Mouse (Mus musculus): ENCODE measurements around the gene Cachd1. TPM values are rescaled to one million over a fixed set of nuclear protein-coding genes. Genes with fewer than 3 reads are reported as not detected.

Gene Cachd1
- total and polyA plus RNA-seq, 3 experiments: 6.1 to 55.2 (median 28.8) TPM

GRCm38 (mm10) chr4:100886743-100887416 is 110.4 kb downstream of the Cachd1 start:
- Histone ChIP-seq H3K27me3 (ENCODE audit: insufficient read depth, low read length) (no peaks in the 10 kb centered on the region), H3K9me3 (replicated peaks) (no peaks in the 10 kb centered on the region), H3K4me1 (ENCODE audit: insufficient read depth, low read depth, low read length) (no peaks in the 10 kb centered on the region), H3K4me3 (ENCODE audit: low read depth, low read length) (no peak overlapping the region), H3K36me3 (replicated peaks) (no peaks in the 10 kb centered on the region)
- DNase-seq (ENCODE audit: low spot score): no peak
- ATAC-seq (ENCODE audit: extremely low read depth, insufficient number of reproducible peaks, low FRiP score, poor library complexity, severe bottlenecking): no peak
- TF ChIP-seq CTCF (IDR thresholded peaks at IDR 0.05; ENCODE audit: low read depth, low read length) (no peak), GATA1 (IDR thresholded peaks at IDR 0.05; ENCODE audit: borderline replicate concordance, low read length) (no peak), GATA2 (IDR thresholded peaks at IDR 0.05; ENCODE audit: borderline replicate concordance, low read depth, low read length) (no peak), POLR2AphosphoS5 (IDR thresholded peaks at IDR 0.05; ENCODE audit: insufficient replicate concordance, low read depth, low read length) (no peak), TAL1 (conservative IDR thresholded peaks at IDR 0.05; ENCODE audit: low read depth, low read length) (no peak)

- Histone ChIP-seq H3K27me3 (ENCODE audit: insufficient read depth, low read length) (no peaks in the 10 kb centered on the region), H3K36me3 (replicated peaks) (no peaks in the 10 kb centered on the region), H3K4me3 (ENCODE audit: low read depth, low read length) (no peak overlapping the region), H3K4me1 (ENCODE audit: insufficient read depth, low read depth, low read length) (no peaks in the 10 kb centered on the region), H3K9me3 (replicated peaks) (no peaks in the 10 kb centered on the region)
- TF ChIP-seq CTCF (IDR thresholded peaks at IDR 0.05; ENCODE audit: low read depth, low read length): no peak
- TF ChIP-seq TAL1 (conservative IDR thresholded peaks at IDR 0.05; ENCODE audit: low read depth, low read length): no peak
- ATAC-seq (ENCODE audit: extremely low read depth, insufficient number of reproducible peaks, low FRiP score, poor library complexity, severe bottlenecking) (no peak), DNase-seq (ENCODE audit: low spot score) (no peak)
Observed at GRCm38 (mm10) chr4:100890106-100890970, 113.9 kb downstream of the Cachd1 start.

GRCm38 (mm10) chr4:100893739-100894138 is 117.3 kb downstream of the Cachd1 start:
- H3K4me1 ChIP-seq (ENCODE audit: insufficient read depth, low read depth, low read length): no peaks in the 10 kb centered on the region
- no peaks in the 10 kb centered on the region for H3K9me3 ChIP-seq (replicated peaks)
- DNase-seq (ENCODE audit: low spot score) (no peak), ATAC-seq (ENCODE audit: extremely low read depth, insufficient number of reproducible peaks, low FRiP score, poor library complexity, severe bottlenecking) (no peak)
- no peak overlapping the region for H3K4me3 ChIP-seq (ENCODE audit: low read depth, low read length)
- TF ChIP-seq GATA2 (IDR thresholded peaks at IDR 0.05; ENCODE audit: borderline replicate concordance, low read depth, low read length): no peak
- TF ChIP-seq TAL1 (conservative IDR thresholded peaks at IDR 0.05; ENCODE audit: low read depth, low read length): no peak
- TF ChIP-seq POLR2AphosphoS5 (IDR thresholded peaks at IDR 0.05; ENCODE audit: insufficient replicate concordance, low read depth, low read length): no peak
- TF ChIP-seq CTCF (IDR thresholded peaks at IDR 0.05; ENCODE audit: low read depth, low read length): no peak
- no peak for TF ChIP-seq GATA1 (IDR thresholded peaks at IDR 0.05; ENCODE audit: borderline replicate concordance, low read length)
- H3K36me3 ChIP-seq (replicated peaks): no peaks in the 10 kb centered on the region
- H3K27me3 ChIP-seq (ENCODE audit: insufficient read depth, low read length): no peaks in the 10 kb centered on the region

- DNase-seq (ENCODE audit: low spot score) (no peak), ATAC-seq (ENCODE audit: extremely low read depth, insufficient number of reproducible peaks, low FRiP score, poor library complexity, severe bottlenecking) (no peak)
- H3K4me3 ChIP-seq (ENCODE audit: low read depth, low read length): no peak overlapping the region
- no peak for TF ChIP-seq CTCF (IDR thresholded peaks at IDR 0.05; ENCODE audit: low read depth, low read length)
- no peak for TF ChIP-seq TAL1 (conservative IDR thresholded peaks at IDR 0.05; ENCODE audit: low read depth, low read length)
- TF ChIP-seq GATA2 (IDR thresholded peaks at IDR 0.05; ENCODE audit: borderline replicate concordance, low read depth, low read length): no peak
- no peak for TF ChIP-seq POLR2AphosphoS5 (IDR thresholded peaks at IDR 0.05; ENCODE audit: insufficient replicate concordance, low read depth, low read length)
- no peak for TF ChIP-seq GATA1 (IDR thresholded peaks at IDR 0.05; ENCODE audit: borderline replicate concordance, low read length)
- no peaks in the 10 kb centered on the region for H3K27me3 ChIP-seq (ENCODE audit: insufficient read depth, low read length)
- H3K4me1 ChIP-seq (ENCODE audit: insufficient read depth, low read depth, low read length): no peaks in the 10 kb centered on the region
- no peaks in the 10 kb centered on the region for H3K9me3 ChIP-seq (replicated peaks)
- H3K36me3 ChIP-seq (replicated peaks): no peaks in the 10 kb centered on the region
Observed at GRCm38 (mm10) chr4:100894142-100894541, 117.7 kb downstream of the Cachd1 start.

- Histone ChIP-seq H3K9me3 (replicated peaks) (no peaks in the 10 kb centered on the region), H3K27me3 (ENCODE audit: insufficient read depth, low read length) (no peaks in the 10 kb centered on the region), H3K36me3 (replicated peaks) (no peaks in the 10 kb centered on the region), H3K4me1 (ENCODE audit: insufficient read depth, low read depth, low read length) (no peaks in the 10 kb centered on the region), H3K4me3 (ENCODE audit: low read depth, low read length) (no peak overlapping the region)
- no peak for ATAC-seq (ENCODE audit: extremely low read depth, insufficient number of reproducible peaks, low FRiP score, poor library complexity, severe bottlenecking)
- TF ChIP-seq POLR2AphosphoS5 (IDR thresholded peaks at IDR 0.05; ENCODE audit: insufficient replicate concordance, low read depth, low read length) (no peak), TAL1 (conservative IDR thresholded peaks at IDR 0.05; ENCODE audit: low read depth, low read length) (no peak), GATA1 (IDR thresholded peaks at IDR 0.05; ENCODE audit: borderline replicate concordance, low read length) (no peak), GATA2 (IDR thresholded peaks at IDR 0.05; ENCODE audit: borderline replicate concordance, low read depth, low read length) (no peak)
- no peak for DNase-seq (ENCODE audit: low spot score)
Observed at GRCm38 (mm10) chr4:100896260-100897010, 120.0 kb downstream of the Cachd1 start.

- DNase-seq (ENCODE audit: low spot score) (no peak), ATAC-seq (ENCODE audit: extremely low read depth, insufficient number of reproducible peaks, low FRiP score, poor library complexity, severe bottlenecking) (no peak)
- Histone ChIP-seq H3K4me1 (ENCODE audit: insufficient read depth, low read depth, low read length) (no peaks in the 10 kb centered on the region), H3K9me3 (replicated peaks) (no peaks in the 10 kb centered on the region), H3K27me3 (ENCODE audit: insufficient read depth, low read length) (no peaks in the 10 kb centered on the region), H3K4me3 (ENCODE audit: low read depth, low read length) (no peak overlapping the region), H3K36me3 (replicated peaks) (no peaks in the 10 kb centered on the region)
- TF ChIP-seq CTCF (IDR thresholded peaks at IDR 0.05; ENCODE audit: low read depth, low read length): no peak
- no peak for TF ChIP-seq GATA2 (IDR thresholded peaks at IDR 0.05; ENCODE audit: borderline replicate concordance, low read depth, low read length)
- no peak for TF ChIP-seq GATA1 (IDR thresholded peaks at IDR 0.05; ENCODE audit: borderline replicate concordance, low read length)
- TF ChIP-seq TAL1 (conservative IDR thresholded peaks at IDR 0.05; ENCODE audit: low read depth, low read length): no peak
Observed at GRCm38 (mm10) chr4:100897943-100898342, 121.5 kb downstream of the Cachd1 start.

All from G1E (cell line).